Mouse (Mus musculus) brain, adult 10 weeks (tissue): ENCODE measurements around the gene Smo. TPM values are rescaled to one million over a fixed set of nuclear protein-coding genes. Genes with fewer than 3 reads are reported as not detected.

Experiments used
- polyA plus RNA-seq: library from polyadenylated mRNA; stranded (reverse); fragments of 350-450 nt; fragmentation: Illumina TruSeq; extraction: RNeasy Lipid Tissue Mini Kit (QIAGEN cat#74804); gene quantifications from one replicate; pipeline ENCODE4 v1.2.3, GENCODE M21; 2015; ENCODE audit warnings: low read depth, low replicate concordance

Gene Smo
- 9.9 TPM for polyA plus RNA-seq

GRCm38 (mm10) chr6:29735336-29735688, at the start of gene Smo:
Smo (plus strand) TSS chr6:29735503.

GRCm38 (mm10) chr6:29693953-29694352, 41.4 kb upstream of the Smo start, which contains the start of gene Tspan33:
Tspan33 (plus strand) TSS chr6:29694222.

GRCm38 (mm10) chr6:29767813-29768660, 32.7 kb downstream of the Smo start, which contains the start of gene Ahcyl2:
Ahcyl2 (plus strand) TSS chr6:29768011.

Other genes starting within 250 kb of the Smo start
- gene Kcp, start 227.6 kb upstream of the Smo start, polyA plus RNA-seq: 1.1 TPM
- 3.2 TPM for gene Irf5, start 208.9 kb upstream of the Smo start, polyA plus RNA-seq
- 52.1 TPM for gene Tnpo3, start 125.6 kb upstream of the Smo start, polyA plus RNA-seq
- 24.5 TPM for gene Tspan33, start 41.3 kb upstream of the Smo start, polyA plus RNA-seq
- 91.1 TPM for gene Ahcyl2, start 32.5 kb downstream of the Smo start, polyA plus RNA-seq
- gene Strip2, start 181.5 kb downstream of the Smo start, polyA plus RNA-seq: 24.4 TPM